In the genomic region with DNA sequence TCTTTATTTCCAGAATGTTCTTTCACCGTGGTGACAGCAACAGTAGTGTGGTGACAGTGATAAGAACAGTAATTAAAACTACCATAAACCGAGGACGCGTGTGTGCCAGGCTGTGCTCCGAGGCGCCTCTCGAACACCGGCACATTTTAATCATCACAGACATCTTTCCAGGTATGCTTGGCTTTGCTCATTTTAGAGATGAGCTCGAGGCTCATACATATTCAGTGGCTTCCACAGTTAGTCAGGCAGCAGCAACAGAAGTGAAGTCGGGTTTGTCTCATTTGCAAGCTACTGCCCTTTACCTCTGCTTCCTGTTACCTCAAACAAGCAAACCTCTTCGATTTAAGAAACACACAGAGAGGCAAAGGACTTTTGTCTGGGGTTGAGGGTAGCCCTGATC, we compare ENCODE assay signal across 27 mouse cellular contexts.
A peak's percentile ranks its signal among the peaks of the same experiment; 100 is the strongest.
DNase-seq lines count a peak whose midpoint lies in the region; ATAC-seq and TF ChIP-seq lines count a peak whose summit lies in the region.
"Had no signal": no experiment of that assay in that cellular context is flagged by ENCODE, and none has a peak within 500 bp of the region (broad histone marks: within the 10 kb centered on the region; RNA-seq: fewer than 3 reads in every experiment).

No protein-coding gene starts in this region.

- no peak for TF ChIP-seq CTCF in forebrain, postnatal 0 days (IDR thresholded peaks at IDR 0.05; ENCODE audit: low read depth)
- no peak for TF ChIP-seq CTCF in brain, embryonic 14.5 days (IDR thresholded peaks at IDR 0.05; ENCODE audit: borderline replicate concordance, extremely low read depth, insufficient read depth, insufficient read length)

- peak; percentile 68; the same call in 1 of the 2 replicates for ATAC-seq in forebrain, postnatal 0 days
- no peak for ATAC-seq in hindbrain, embryonic 16.5 days
- ATAC-seq in hindbrain, embryonic 12.5 days (ENCODE audit: low FRiP score) = no peak
- ATAC-seq in midbrain, embryonic 16.5 days = peak; percentile 59
- ATAC-seq: Patski had no signal

- no peak for TF ChIP-seq POLR2A in brain, embryonic 14.5 days (IDR thresholded peaks at IDR 0.05; ENCODE audit: borderline replicate concordance, extremely low read depth, insufficient read depth, insufficient read length, poor library complexity, severe bottlenecking)

- DNase-seq in forebrain, postnatal 0 days = no peak
- no peak for DNase-seq in forebrain, embryonic 10.5 days (ENCODE audit: extremely low spot score, low spot score)
- DNase-seq in brain, embryonic 14.5 days (ENCODE audit: low read depth) = peak; percentile 40
- DNase-seq in right cerebral cortex, adult 18-20 months = no peak
- DNase-seq: adrenal gland, postnatal 10 days; cerebellum, adult 11-12 months; cerebellum, postnatal 14 days; heart, adult 2 months; heart, postnatal 4 days; kidney, adult 18-20 months; kidney, postnatal 36 days; thymus, adult 18-20 months; thymus, postnatal 25 days had no signal

- H3K9me3 ChIP-seq in forebrain, postnatal 0 days (ENCODE audit: low read length) = no peaks in the 10 kb centered on the region
- H3K9me3 ChIP-seq in forebrain, embryonic 10.5 days = no peaks in the 10 kb centered on the region
- H3K9me3 ChIP-seq in hindbrain, embryonic 16.5 days (ENCODE audit: control insufficient read depth, low read length) = no peaks in the 10 kb centered on the region
- no peaks in the 10 kb centered on the region for H3K9me3 ChIP-seq in hindbrain, embryonic 12.5 days (replicated peaks)
- H3K9me3 ChIP-seq in midbrain, embryonic 16.5 days (replicated peaks; ENCODE audit: control insufficient read depth, low read length, poor library complexity, severe bottlenecking) = no peaks in the 10 kb centered on the region
- H3K9me3 ChIP-seq: forebrain, embryonic 12.5 days; heart, embryonic 12.5 days; limb, embryonic 13.5 days; lung, embryonic 15.5 days had no signal

- no peaks in the 10 kb centered on the region for H3K27me3 ChIP-seq in forebrain, postnatal 0 days (ENCODE audit: insufficient read depth, low read length)
- H3K27me3 ChIP-seq in forebrain, embryonic 10.5 days (ENCODE audit: poor library complexity, severe bottlenecking) = no peaks in the 10 kb centered on the region
- no peaks in the 10 kb centered on the region for H3K27me3 ChIP-seq in hindbrain, embryonic 16.5 days (replicated peaks; ENCODE audit: control insufficient read depth, insufficient read depth, low read length)
- H3K27me3 ChIP-seq in hindbrain, embryonic 12.5 days = no peaks in the 10 kb centered on the region
- H3K27me3 ChIP-seq in midbrain, embryonic 16.5 days (ENCODE audit: control insufficient read depth, insufficient read depth, low read depth, low read length) = no peaks in the 10 kb centered on the region
- H3K27me3 ChIP-seq: forebrain, embryonic 12.5 days; heart, embryonic 12.5 days; limb, embryonic 13.5 days; lung, embryonic 15.5 days; Patski had no signal

- H3K4me3 ChIP-seq in forebrain, postnatal 0 days (ENCODE audit: low read depth, low read length) = no peak overlapping the region
- H3K4me3 ChIP-seq in forebrain, embryonic 10.5 days = no peak overlapping the region
- no peak overlapping the region for H3K4me3 ChIP-seq in hindbrain, embryonic 16.5 days (ENCODE audit: low read length)
- H3K4me3 ChIP-seq in hindbrain, embryonic 12.5 days = no peak overlapping the region
- H3K4me3 ChIP-seq in midbrain, embryonic 16.5 days (ENCODE audit: low read depth, low read length) = no peak overlapping the region
- H3K4me3 ChIP-seq: erythroblast, embryonic 14.5 days; forebrain, embryonic 12.5 days; heart, adult 2 months; heart, embryonic 12.5 days; layer of hippocampus, adult 2 months; left cerebral cortex, adult 2 months; limb, embryonic 13.5 days; lung, embryonic 15.5 days; megakaryocyte, embryonic 14.5 days had no signal

- H3K36me3 ChIP-seq in forebrain, postnatal 0 days (ENCODE audit: insufficient read depth) = no peaks in the 10 kb centered on the region
- H3K36me3 ChIP-seq in forebrain, embryonic 10.5 days (replicated peaks) = no peaks in the 10 kb centered on the region
- H3K36me3 ChIP-seq in hindbrain, embryonic 16.5 days (ENCODE audit: control insufficient read depth, insufficient read depth, low read length) = no peaks in the 10 kb centered on the region
- no peaks in the 10 kb centered on the region for H3K36me3 ChIP-seq in hindbrain, embryonic 12.5 days
- no peaks in the 10 kb centered on the region for H3K36me3 ChIP-seq in midbrain, embryonic 16.5 days (ENCODE audit: control insufficient read depth, insufficient read depth, low read length)
- H3K36me3 ChIP-seq: forebrain, embryonic 12.5 days; heart, embryonic 12.5 days; limb, embryonic 13.5 days; lung, embryonic 15.5 days had no signal

- 44% methylated on average over 11 of the region's 11 CpGs for WGBS in forebrain, postnatal 0 days
- 90% methylated on average over 11 of the region's 11 CpGs for WGBS in forebrain, embryonic 10.5 days
- WGBS in hindbrain, embryonic 16.5 days = 63% methylated on average over 11 of the region's 11 CpGs
- 84% methylated on average over 11 of the region's 11 CpGs for WGBS in hindbrain, embryonic 12.5 days
- WGBS in midbrain, embryonic 16.5 days = 55% methylated on average over 11 of the region's 11 CpGs

- no peak overlapping the region for H3K27ac ChIP-seq in forebrain, postnatal 0 days (ENCODE audit: low read depth, low read length)
- no peak overlapping the region for H3K27ac ChIP-seq in forebrain, embryonic 10.5 days
- no peak overlapping the region for H3K27ac ChIP-seq in hindbrain, embryonic 16.5 days (ENCODE audit: low read depth, low read length)
- no peak overlapping the region for H3K27ac ChIP-seq in hindbrain, embryonic 12.5 days
- H3K27ac ChIP-seq in midbrain, embryonic 16.5 days (ENCODE audit: low read length) = peak overlapping the region; percentile 58
- H3K27ac ChIP-seq: forebrain, embryonic 12.5 days; heart, adult 2 months; layer of hippocampus, adult 2 months; left cerebral cortex, adult 2 months; limb, embryonic 13.5 days; lung, embryonic 15.5 days; stomach, postnatal 0 days had no signal

- H3K4me2 ChIP-seq in forebrain, postnatal 0 days (ENCODE audit: low read depth) = no peak overlapping the region
- no peak overlapping the region for H3K4me2 ChIP-seq in hindbrain, embryonic 16.5 days (ENCODE audit: low read length)
- no peak overlapping the region for H3K4me2 ChIP-seq in hindbrain, embryonic 12.5 days (replicated peaks)
- H3K4me2 ChIP-seq in midbrain, embryonic 16.5 days (ENCODE audit: low read length) = no peak overlapping the region
- H3K4me2 ChIP-seq: forebrain, embryonic 12.5 days; heart, embryonic 12.5 days; limb, embryonic 13.5 days; liver, embryonic 11.5 days; lung, embryonic 15.5 days had no signal

- H3K4me1 ChIP-seq in forebrain, postnatal 0 days (ENCODE audit: insufficient read depth) = 0 out of 2 replicates have a peak, but pooled peaks cover 3% of the 10 kb centered on the region
- peaks cover 3% of the 10 kb centered on the region; the same call in 1 of the 2 replicates for H3K4me1 ChIP-seq in forebrain, embryonic 10.5 days
- H3K4me1 ChIP-seq in hindbrain, embryonic 16.5 days (ENCODE audit: control insufficient read depth, insufficient read depth, low read depth, low read length) = peaks cover 4% of the 10 kb centered on the region
- H3K4me1 ChIP-seq in hindbrain, embryonic 12.5 days = no peaks in the 10 kb centered on the region; the same call in 1 of the 2 replicates
- peaks cover 9% of the 10 kb centered on the region; the same call in 1 of the 2 replicates for H3K4me1 ChIP-seq in midbrain, embryonic 16.5 days (ENCODE audit: control insufficient read depth, insufficient read depth, low read length)
- H3K4me1 ChIP-seq: heart, embryonic 12.5 days; limb, embryonic 13.5 days; lung, embryonic 15.5 days had no signal

- H3K9ac ChIP-seq in forebrain, postnatal 0 days = no peak overlapping the region
- peak overlapping the region; percentile 28; the same call in 1 of the 2 replicates for H3K9ac ChIP-seq in hindbrain, embryonic 16.5 days (ENCODE audit: low read depth, low read length)
- no peak overlapping the region for H3K9ac ChIP-seq in hindbrain, embryonic 12.5 days
- no peak overlapping the region for H3K9ac ChIP-seq in midbrain, embryonic 16.5 days (ENCODE audit: low read depth, low read length)
- H3K9ac ChIP-seq: forebrain, embryonic 12.5 days; heart, embryonic 12.5 days; limb, embryonic 13.5 days; lung, embryonic 15.5 days had no signal

Comparison
In these comparisons a context has a peak if more than half of its experiments do, and no peak if none do; other contexts are left out.
1. ATAC-seq: peak in forebrain, postnatal 0 days (single experiment) and midbrain, embryonic 16.5 days (single experiment); none in hindbrain, embryonic 16.5 days (single experiment) and hindbrain, embryonic 12.5 days (single experiment).